Mouse (Mus musculus) layer of hippocampus, postnatal 36 days (tissue): ENCODE data around the gene Prkcq. TPM values are rescaled to one million over a fixed set of nuclear protein-coding genes. Genes with fewer than 3 reads are reported as not detected.

ENCODE experiments used
- DNase-seq, 2 experiments: peaks; one replicate each; pipeline ENCODE4 v3.0.0; 2022
- total RNA-seq, 2 experiments: library from RNA; stranded (reverse); gene quantifications; 2 replicates each; pipeline ENCODE4 v1.2.3; 2021

Gene Prkcq
- total RNA-seq, 2 experiments from 2014 or later, result 11.1 to 11.2 TPM

DNA sequence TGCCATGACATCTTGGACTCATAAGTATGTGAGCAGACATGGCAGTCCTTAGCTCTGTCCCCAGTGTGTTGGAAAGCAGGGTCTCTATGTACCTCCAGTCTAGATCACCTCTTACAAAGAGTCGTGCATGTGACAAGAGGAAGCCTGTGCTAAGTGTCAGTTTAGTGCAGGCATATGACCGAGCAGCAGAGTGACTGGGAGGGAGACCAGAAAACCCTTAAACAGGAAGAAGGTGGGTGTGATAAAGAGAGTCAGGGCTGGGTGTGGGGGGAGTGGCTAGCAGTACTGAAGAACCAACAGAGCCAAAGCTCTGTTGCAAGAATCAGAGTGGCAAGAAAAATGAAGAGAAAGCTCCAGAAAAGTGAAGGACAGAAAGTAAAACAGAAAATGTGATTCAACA lies 15.3 kb downstream of the Prkcq start:
- DNase-seq, result no peak

DNA sequence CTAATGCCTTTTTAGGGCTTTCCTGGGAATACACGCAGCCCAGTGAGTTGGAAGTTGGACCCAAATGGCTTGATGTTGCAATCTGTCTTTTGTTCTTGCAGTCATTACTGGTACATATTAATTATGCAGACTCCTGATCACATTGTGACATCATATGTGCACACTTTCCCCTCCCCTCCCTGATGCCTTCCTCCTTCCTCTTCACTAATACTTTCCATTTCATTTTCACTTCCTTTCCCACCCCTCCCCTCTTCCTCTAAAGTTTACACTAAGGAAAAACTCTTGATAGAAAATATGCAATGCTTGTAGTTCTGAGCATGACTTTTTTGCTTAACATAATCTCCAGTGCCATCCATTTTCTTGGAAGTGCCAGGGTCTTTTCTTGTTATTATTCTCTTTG lies 16.4 kb downstream of the Prkcq start:
- no peak for DNase-seq

- DNase-seq, result no peak
Observed at GRCm38 (mm10) chr2:11189150-11189767, 17.4 kb downstream of the Prkcq start.

DNA sequence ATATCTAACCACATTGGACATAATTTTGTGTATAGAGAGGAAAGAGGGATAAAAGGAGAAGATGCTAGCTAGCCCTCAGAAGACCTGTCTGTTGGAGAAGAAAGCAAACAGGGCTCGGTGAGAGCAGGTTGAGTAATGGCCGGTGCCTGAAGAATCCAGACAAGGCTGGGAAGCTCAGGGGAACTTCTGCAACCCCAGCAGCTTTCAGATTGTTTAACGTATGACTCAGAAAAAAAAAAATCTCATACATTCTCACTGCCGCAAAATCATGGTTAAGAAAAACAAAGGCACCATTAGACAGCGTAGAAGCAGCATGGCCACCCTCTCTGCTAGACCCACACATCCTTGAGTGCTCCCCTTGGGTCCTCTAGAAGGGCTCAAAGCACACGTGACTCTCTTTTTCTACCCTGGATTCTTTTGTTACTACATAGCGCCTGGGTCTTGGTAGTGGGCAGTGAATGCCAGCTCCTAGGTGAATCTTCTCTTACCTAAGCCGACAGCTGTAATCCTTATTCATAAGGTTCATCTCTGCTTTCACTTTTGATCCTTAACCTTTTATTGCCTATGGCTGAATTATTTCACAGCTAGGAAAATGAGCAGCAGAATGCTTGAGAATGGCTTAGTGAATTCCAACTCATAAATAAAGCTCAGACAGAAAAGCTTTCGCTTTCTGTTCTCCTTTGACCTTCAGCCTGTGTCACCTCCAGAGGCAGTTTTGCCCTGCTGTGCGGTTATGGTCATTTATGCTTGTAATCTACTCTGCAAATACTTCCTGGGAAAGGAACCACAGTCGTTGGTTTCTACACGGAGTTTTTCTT lies 20.6 kb downstream of the Prkcq start:
- DNase-seq, result no peak

DNA sequence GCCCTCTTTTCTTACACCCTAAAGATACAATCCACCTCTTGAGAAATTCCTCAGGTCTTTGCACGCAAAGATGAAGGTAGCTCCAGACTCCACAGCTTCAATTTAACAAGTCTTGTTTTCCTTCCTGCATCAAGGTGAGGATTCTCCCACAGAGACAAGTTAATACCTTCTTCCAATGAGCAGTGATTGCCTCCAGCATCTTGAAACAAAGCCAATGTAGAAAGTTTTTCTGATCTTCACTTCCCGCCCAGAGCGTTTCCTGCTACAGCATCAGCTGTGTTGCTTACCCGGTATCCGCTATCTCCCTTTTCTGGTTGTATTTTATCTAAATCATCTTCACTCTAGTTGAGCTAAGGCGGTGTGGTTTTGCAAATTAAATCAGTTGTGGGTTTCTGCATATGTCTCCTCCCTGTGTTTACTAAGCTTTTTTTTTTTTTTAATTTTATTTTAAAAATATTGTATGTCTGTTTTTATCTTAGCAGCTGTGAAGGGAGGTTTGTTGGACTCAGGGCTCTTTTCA lies 21.3 kb downstream of the Prkcq start:
- DNase-seq, result no peak

DNA sequence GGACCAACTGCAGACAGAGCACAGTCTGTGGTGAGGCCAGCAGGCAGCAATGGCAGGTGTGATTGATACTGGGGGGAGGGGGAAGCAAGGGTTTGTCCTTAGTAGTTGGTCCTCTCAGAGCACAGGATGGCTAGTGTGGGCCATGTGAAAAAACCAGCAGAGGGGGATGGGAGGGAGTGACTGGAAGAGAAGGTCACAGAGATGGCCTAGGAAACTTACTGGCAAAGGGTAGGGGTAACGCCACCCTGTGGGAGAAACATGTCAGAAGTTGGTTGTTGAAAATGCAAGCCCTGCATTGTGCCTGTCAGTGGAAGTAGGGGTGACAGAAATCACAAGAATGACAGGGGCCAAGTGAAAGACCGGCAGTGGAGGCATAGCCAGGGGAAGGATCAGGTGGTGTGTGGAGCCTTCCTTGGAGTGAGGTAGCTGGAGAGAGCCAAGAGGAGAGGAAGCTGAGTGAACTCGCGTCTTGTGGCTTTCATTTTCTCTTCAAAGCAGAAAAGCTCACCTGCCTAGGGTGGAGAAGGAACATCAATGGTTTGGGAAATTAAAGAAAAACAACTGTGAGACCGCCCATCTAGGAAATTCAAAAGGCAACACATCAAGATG lies 22.9 kb downstream of the Prkcq start:
- no peak for DNase-seq

DNA sequence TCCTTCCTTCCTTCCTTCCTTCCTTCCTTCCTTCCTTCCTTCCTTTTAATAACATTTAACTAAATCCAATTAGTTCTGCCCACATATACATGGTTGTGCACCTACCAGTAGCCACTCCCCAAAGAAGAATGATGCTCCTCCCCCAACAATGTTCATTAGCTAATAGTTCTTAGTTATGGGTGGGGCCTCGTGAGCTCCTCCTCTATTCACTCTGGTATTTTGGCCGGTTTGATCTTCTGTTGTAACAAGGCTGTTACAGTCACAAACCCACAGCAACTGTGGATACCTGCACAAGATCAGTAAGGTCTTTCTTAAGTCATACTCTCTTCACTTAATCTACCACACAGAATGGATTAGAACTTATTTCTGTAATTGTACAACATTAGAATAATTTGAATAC lies 24.2 kb downstream of the Prkcq start:
- no peak for DNase-seq

- DNase-seq, result no peak
Observed at GRCm38 (mm10) chr2:11196952-11197559, 25.1 kb downstream of the Prkcq start.

DNA sequence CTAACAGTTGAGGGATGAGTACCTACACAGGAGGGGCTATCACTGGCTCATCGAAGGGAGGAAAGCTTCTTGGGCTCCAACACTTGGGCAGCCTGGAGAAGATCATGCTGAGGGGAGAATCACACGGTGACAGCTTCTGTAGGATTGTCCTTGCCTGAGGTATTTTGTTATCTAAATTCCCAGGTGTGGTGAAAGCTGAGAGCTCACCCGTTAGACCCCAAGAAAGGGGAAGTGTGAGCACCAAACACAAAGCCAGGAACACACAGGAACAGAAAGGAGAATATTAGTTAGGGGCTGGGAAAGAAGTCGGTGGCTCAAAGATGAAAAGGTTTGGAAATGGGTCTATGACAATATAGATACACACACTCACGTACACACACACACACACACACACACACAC lies 27.7 kb downstream of the Prkcq start:
- DNase-seq, result no peak

DNA sequence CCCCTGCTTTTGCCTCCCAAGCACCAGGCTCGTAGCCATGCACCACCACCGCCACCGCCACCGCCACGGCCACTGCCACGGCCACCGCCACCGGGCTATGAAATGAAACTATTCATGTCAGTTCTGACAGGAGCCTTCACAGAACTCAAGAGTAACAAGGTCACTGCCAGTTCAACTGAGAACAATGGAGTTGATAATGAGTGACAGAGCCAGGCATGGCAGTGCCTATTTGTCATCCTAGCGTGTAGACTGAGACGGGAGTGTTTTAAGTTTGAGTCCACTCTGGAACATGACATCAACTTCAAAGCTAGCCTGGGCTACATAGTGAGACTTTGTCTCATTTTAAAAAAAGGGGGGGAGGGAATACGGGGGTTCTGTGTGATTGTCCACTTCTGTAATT lies 30.9 kb downstream of the Prkcq start:
- DNase-seq, result no peak

DNA sequence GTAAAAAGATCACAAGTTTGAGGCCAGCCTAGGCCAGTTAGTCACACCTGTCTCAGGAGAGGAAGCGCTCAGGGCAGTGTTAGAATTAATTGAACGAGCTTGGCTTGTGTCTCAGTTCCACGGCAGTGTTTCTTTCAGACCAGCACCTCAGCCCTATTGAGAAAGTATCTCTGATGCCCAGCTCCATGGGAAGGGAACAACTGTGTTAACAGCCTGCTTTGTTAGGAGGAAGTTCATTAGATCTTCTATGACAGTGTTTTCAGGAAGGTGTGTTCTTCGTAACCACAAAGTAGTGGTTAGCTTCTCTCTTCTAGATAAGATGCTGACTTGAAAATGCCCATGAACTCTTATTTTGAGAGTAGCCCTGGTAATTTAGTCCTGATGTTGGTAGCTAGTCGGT lies 31.4 kb downstream of the Prkcq start:
- no peak for DNase-seq

- DNase-seq, result no peak
Observed at GRCm38 (mm10) chr2:11204232-11204631, 32.3 kb downstream of the Prkcq start.

DNA sequence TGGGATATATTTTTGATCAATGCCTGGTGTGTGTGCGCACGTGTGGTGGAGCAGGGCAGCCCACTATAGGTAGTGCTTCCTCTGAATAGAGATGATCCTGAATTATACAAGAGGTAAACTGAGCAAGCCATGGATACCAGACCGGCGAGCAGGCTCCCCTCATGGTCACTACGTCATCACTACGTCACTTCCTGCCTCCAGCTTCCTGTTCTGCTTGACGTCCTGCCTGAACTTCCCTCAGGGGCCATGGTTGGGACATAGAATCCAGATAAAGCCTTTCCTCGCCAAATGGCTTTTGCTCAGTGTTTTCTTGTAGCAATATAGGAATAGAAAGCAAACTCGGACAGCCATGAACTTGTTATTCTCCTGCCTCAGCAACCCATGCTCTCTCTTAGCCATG lies 33.1 kb downstream of the Prkcq start:
- no peak for DNase-seq

DNA sequence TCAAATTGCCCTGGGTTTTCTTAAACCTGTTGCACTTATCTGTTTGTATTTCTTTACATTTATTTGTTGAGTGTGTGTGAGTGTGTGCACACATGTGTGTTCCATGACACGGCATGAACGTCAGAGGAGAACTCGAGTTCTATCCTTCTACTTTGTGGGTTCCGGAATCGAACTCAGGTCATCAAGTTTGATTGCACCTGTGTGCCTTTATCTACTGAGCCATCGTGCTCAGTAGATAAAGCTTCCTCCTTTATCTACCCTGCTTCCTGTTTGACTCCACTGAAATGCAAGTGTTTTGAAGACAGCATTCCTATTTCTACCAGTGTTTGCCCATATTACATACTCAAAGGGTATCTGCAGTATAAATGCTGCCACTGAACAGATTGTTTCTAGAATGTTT lies 33.8 kb downstream of the Prkcq start:
- DNase-seq, result no peak

DNA sequence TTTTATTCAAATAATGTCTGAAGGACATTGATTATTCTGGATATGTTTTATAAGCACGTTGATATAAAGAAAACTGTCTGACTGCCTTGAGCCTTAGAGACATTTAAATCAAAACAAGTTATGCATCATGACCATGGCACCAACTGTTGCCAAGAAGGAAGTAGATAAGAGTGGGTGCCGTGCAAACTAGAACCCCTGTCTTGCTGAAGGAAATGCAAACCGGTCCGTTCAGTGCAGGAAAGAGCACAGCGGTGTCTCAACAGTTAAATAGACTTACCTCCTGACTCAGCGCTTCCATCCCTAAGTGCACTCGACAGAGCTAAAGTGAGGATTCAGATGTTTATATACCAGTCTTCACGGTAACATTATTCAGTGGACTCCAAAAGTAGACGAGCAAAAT lies 36.4 kb downstream of the Prkcq start:
- no peak for DNase-seq

DNA sequence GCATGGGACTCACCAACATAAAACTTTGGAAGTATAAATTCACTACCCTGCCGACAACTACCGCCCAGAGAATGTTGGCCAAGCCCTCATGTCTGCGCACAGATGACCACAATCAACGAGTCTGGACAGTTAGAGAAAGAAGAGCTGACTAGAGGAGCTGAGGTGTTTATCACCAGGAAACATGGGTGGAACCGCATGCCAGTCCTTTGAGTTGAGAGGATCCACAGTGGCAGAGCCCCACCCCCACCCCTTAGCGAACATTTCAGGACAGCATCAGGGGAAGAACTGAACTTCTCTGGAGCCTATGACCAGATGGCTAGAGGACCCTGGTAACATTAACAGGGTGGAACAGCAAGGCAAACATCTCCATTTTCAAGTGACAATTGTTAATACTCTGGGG lies 37.4 kb downstream of the Prkcq start:
- no peak for DNase-seq

- DNase-seq, result no peak
Observed at GRCm38 (mm10) chr2:11210241-11210916, 38.5 kb downstream of the Prkcq start.

DNA sequence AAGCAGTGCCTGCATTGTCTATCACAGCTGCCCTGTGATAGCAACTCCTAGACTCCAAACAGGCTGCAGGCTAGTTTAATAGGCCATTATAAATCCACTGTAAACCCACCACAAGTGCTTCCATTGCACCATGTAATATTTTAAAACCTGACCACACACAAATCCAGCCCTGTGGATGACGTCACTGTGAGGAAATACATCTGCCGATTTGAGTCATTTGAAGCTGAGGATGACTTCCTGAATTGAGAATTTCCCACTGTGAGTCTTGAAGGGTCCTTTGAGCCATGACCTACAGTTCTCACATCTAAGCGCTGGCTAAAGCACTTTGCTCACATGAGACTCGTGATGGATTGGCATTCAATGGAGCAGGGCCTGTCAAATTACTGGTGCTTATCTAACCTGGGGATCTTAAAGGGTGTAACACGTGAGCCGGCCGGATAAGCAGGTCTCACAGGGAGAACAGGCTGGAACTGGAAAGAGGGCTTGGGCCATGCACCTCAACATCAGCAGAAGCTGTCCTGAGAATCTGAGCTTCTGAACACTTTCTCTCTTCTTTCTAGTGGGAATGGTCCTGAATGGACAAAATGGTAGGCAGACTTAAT lies 40.2 kb downstream of the Prkcq start:
- no peak for DNase-seq

DNA sequence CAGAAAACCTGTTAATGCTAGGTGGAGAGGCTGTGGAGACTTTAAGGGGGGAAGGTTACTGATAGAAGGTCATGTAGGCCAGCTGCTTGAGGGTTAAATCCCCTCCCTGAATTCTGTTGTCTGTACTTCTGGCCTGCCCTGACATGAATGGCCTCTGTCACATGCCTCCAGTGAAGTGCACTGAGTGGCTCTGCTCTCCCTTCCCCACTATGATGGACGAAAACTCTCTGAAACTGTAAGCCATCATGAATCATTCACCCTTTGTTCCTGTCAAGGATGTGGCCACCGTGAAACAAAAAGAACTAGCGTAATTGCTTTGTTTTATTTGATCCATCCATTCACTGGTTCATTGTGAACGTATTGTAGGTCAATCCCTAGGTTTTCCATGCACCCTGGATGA lies 44.5 kb downstream of the Prkcq start:
- no peak for DNase-seq

DNA sequence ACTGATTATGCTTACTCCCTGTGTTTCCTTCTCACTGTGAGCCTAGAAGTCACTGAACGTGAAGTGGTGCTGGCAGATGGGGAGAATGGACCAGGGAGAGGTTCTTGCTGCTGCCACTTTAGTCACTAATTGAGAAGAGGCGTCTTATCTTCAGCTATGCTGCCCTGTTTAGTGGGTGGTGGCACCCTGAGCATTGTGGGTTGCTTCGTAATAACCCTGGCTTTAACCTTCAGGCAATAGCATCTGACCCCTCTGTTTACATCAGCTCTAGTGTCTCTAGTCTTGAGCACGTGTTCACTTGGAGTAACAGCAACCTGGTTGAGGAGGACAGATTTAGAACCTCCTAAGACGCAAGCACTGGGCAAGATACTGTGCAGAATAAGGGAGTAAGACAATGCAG lies 44.9 kb downstream of the Prkcq start:
- DNase-seq, result no peak

- DNase-seq, result no peak
Observed at GRCm38 (mm10) chr2:11218122-11218521, 46.2 kb downstream of the Prkcq start.

GRCm38 (mm10) chr2:11219262-11219661 lies 47.4 kb downstream of the Prkcq start:
- no peak for DNase-seq
